Mouse (Mus musculus): Measurements from ENCODE around the gene Xlr4a.

DNA sequence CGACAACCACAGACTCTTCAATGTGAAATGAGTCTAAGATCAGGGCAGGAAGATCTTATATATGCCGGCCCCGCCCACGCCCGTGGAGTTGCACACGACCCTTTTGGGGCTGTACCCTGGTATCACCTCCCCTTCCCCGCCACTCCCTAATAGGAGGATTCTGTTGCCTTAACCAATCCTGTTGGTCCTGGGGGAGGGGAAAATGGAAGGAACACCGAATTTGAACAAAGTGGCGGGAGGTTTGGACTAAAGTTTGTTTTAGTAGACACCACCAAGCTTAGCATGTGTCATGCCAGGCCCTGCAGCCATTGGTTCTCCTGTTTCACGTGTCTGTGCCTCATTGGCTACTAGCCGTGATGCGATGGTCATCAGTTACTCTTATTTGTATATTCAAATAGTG, 42.6 kb downstream of the Xlr4a start:
- no peak for TF ChIP-seq GATA1 (IDR thresholded peaks at IDR 0.05; ENCODE audit: borderline replicate concordance, low read length)
- TF ChIP-seq FLI1 (IDR thresholded peaks at IDR 0.05; ENCODE audit: low read length) = no peak

Data from megakaryocyte, embryonic 14.5 days (primary cell).